Mouse (Mus musculus): Measurements from ENCODE around the gene D11Wsu47e. TPM values are rescaled to one million over a fixed set of nuclear protein-coding genes. Genes with fewer than 3 reads are reported as not detected.

The D11Wsu47e gene
- polyA plus RNA-seq, 1 experiment, result 24.3 TPM

DNA sequence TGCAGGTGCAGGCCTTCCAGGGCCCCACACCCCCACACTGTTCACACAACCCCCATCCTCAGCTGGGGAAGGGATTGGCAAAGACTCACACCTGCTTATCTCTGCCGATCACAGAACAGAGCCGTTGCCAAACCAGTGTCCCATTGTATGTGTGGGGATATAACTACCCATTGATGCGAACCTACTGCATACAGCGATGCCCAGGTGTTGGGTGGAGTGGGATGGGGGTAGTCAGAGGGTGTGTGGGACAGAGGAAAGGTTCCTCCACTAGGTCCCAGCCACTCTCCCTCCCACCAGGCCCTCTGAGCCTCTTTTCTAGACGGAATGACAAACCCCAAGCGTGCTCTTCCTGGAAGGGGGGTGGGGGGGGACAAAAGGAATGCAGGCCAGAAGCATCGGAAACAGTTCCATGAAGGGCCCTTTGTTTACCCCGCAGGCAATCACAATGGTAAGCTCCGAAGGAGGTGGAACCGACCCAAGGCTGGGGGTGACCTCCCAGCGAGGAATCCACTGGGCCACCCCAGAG is 25.6 kb downstream of the D11Wsu47e start, which contains the start of gene Cpsf4l:
Gene Cpsf4l, minus strand, starts transcription at position 287 of the 526 bp plus-strand sequence.
- Histone ChIP-seq H3K27me3 (ENCODE audit: control insufficient read depth, insufficient read depth, low read length, poor library complexity, severe bottlenecking) (no peaks in the 10 kb centered on the region), H3K9ac (ENCODE audit: low read depth, poor library complexity, severe bottlenecking) (peak within 1 kb of the TSS; percentile 75), H3K27ac (ENCODE audit: insufficient read depth, low read length) (peak within 1 kb of the TSS; percentile 97), H3K9me3 (replicated peaks; ENCODE audit: control insufficient read depth, insufficient read depth, low read length, poor library complexity, severe bottlenecking) (no peaks in the 10 kb centered on the region), H3K4me1 (ENCODE audit: control insufficient read depth, insufficient read depth, low read length) (peaks cover 14% of the 10 kb centered on the region), H3K4me3 (ENCODE audit: low read depth, low read length) (peak within 1 kb of the TSS; percentile 87), H3K36me3 (ENCODE audit: control insufficient read depth, insufficient read depth, low read length, poor library complexity, severe bottlenecking) (no peaks in the 10 kb centered on the region)
- peak; percentile 89 for TF ChIP-seq POLR2A (IDR thresholded peaks at IDR 0.05; ENCODE audit: insufficient read depth, low read length)
- no peak for TF ChIP-seq CTCF (IDR thresholded peaks at IDR 0.05; ENCODE audit: low read depth, low read length)
- peak; percentile 96 for TF ChIP-seq EP300 (IDR thresholded peaks at IDR 0.05; ENCODE audit: insufficient read depth, low read depth, low read length)

DNA sequence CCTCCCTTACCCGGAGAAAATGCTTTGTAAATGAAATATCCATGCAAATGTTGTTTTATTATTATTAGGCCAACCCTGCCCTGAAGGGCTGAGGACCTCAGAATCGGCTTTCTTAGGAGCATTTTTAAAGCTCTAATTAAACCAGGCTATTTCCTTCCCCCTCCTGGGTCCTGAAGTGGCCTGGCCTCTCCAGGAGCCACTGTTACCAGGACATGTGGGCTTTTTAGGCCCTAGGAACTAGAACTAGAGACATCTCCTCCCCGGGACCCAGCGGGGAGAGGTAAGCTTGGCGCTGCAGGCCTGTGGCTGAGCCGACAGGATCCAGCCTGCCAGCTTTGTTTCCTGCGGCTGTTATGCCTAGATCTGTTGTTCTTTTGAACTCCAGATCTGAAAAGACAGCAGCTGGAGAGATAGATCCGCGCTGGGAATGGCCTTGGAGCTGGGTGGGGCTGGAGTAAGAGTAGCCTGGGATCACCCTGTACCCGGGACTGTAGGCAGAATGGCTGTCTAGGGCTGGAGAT is 26.1 kb downstream of the D11Wsu47e start:
- Histone ChIP-seq H3K4me1 (ENCODE audit: control insufficient read depth, insufficient read depth, low read length) (peaks cover 16% of the 10 kb centered on the region), H3K9me3 (replicated peaks; ENCODE audit: control insufficient read depth, insufficient read depth, low read length, poor library complexity, severe bottlenecking) (no peaks in the 10 kb centered on the region), H3K9ac (ENCODE audit: low read depth, poor library complexity, severe bottlenecking) (peak overlapping the region; percentile 75), H3K27me3 (ENCODE audit: control insufficient read depth, insufficient read depth, low read length, poor library complexity, severe bottlenecking) (no peaks in the 10 kb centered on the region), H3K36me3 (ENCODE audit: control insufficient read depth, insufficient read depth, low read length, poor library complexity, severe bottlenecking) (no peaks in the 10 kb centered on the region), H3K27ac (ENCODE audit: insufficient read depth, low read length) (peak overlapping the region; percentile 97), H3K4me3 (ENCODE audit: low read depth, low read length) (peak overlapping the region; percentile 66)
- peak; percentile 53 for TF ChIP-seq POLR2A (IDR thresholded peaks at IDR 0.05; ENCODE audit: insufficient read depth, low read length)
- no peak for TF ChIP-seq CTCF (IDR thresholded peaks at IDR 0.05; ENCODE audit: low read depth, low read length)
- peak; percentile 93 for TF ChIP-seq EP300 (IDR thresholded peaks at IDR 0.05; ENCODE audit: insufficient read depth, low read depth, low read length)

DNA sequence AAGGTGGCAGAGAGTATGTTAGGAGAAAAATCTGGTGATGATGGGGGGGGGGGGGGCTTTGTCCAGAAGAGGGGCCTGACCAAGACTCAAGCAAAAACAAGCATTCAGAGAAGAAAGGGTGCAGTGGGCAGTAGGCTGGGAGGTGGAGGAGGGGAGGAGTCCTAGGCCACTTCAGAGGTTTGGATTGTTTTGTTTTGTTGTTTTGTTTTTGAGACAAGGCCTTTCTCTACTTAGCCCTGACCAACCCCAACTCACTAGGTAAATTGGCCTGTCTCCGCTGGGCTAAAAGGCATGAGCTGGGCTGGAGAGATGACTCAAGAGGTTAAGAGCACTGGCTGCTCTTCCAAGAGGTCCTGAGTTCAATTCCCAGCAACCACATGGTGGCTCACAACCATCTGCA is 26.8 kb downstream of the D11Wsu47e start:
- H3K9ac ChIP-seq (ENCODE audit: low read depth, poor library complexity, severe bottlenecking), result peak overlapping the region; percentile 75
- no peaks in the 10 kb centered on the region for H3K9me3 ChIP-seq (replicated peaks; ENCODE audit: control insufficient read depth, insufficient read depth, low read length, poor library complexity, severe bottlenecking)
- no peak for TF ChIP-seq CTCF (IDR thresholded peaks at IDR 0.05; ENCODE audit: low read depth, low read length)
- TF ChIP-seq EP300 (IDR thresholded peaks at IDR 0.05; ENCODE audit: insufficient read depth, low read depth, low read length), result no peak
- TF ChIP-seq POLR2A (IDR thresholded peaks at IDR 0.05; ENCODE audit: insufficient read depth, low read length), result no peak
- peak overlapping the region; percentile 66 for H3K4me3 ChIP-seq (ENCODE audit: low read depth, low read length)
- H3K4me1 ChIP-seq (ENCODE audit: control insufficient read depth, insufficient read depth, low read length), result peaks cover 12% of the 10 kb centered on the region
- peak overlapping the region; percentile 97 for H3K27ac ChIP-seq (ENCODE audit: insufficient read depth, low read length)
- no peaks in the 10 kb centered on the region for H3K36me3 ChIP-seq (ENCODE audit: control insufficient read depth, insufficient read depth, low read length, poor library complexity, severe bottlenecking)
- no peaks in the 10 kb centered on the region for H3K27me3 ChIP-seq (ENCODE audit: control insufficient read depth, insufficient read depth, low read length, poor library complexity, severe bottlenecking)

DNA sequence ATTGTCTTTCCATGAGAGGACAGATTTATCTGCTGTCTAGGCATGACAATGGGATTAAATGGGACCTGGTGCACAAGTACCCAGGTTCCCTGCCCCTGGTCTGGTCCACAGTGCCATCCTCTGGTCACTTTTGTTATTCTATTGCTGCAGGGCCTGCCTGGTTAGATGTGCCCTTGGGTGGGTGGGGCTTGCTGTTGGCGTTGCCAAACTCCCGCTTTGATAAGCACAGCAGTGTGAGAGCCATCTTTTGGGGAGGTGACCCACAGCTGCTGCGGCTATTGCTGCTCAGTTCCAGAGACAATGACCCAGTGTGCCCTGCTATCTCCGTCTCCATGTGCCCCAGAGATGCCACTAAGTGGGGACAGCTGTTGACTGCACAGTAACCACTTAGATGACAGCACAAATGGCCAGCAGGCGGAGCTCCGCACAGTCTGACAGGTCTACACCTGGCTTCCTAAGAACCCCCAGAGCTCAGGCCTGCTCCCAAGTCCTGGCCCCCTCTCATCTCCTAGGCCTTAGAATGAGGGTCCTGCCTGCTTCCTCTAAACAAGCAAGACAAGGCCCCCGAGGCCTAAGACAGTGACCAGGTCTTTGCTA is 31.0 kb downstream of the D11Wsu47e start:
- no peak overlapping the region for H3K27ac ChIP-seq (ENCODE audit: insufficient read depth, low read length)
- no peak overlapping the region for H3K4me3 ChIP-seq (ENCODE audit: low read depth, low read length)
- H3K9me3 ChIP-seq (replicated peaks; ENCODE audit: control insufficient read depth, insufficient read depth, low read length, poor library complexity, severe bottlenecking), result no peaks in the 10 kb centered on the region
- peaks cover 10% of the 10 kb centered on the region for H3K4me1 ChIP-seq (ENCODE audit: control insufficient read depth, insufficient read depth, low read length)
- no peaks in the 10 kb centered on the region for H3K27me3 ChIP-seq (ENCODE audit: control insufficient read depth, insufficient read depth, low read length, poor library complexity, severe bottlenecking)
- H3K9ac ChIP-seq (ENCODE audit: low read depth, poor library complexity, severe bottlenecking), result no peak overlapping the region
- TF ChIP-seq CTCF (IDR thresholded peaks at IDR 0.05; ENCODE audit: low read depth, low read length) (peak; percentile 51), EP300 (IDR thresholded peaks at IDR 0.05; ENCODE audit: insufficient read depth, low read depth, low read length) (no peak)
- H3K36me3 ChIP-seq (ENCODE audit: control insufficient read depth, insufficient read depth, low read length, poor library complexity, severe bottlenecking), result no peaks in the 10 kb centered on the region

DNA sequence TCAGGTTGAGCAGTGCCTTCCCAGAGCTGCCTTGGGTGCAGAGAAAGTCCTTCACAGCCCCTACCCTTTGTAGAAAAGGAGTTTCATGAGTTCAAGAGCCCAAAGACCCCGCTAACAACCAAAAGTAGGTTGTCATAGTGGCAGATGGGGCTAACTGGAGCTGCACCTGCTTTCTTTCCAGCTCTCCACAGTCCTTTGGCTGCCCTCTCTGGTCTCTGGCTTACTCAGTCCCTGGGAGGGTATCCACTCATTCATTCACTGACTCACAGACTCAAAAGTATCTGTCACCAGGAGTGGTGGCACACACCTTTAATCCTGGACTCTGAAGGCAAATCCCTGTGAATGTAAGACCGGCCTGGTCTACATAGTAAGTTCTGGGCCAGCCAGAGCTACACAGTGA is 31.9 kb downstream of the D11Wsu47e start:
- no peak overlapping the region for H3K4me3 ChIP-seq (ENCODE audit: low read depth, low read length)
- H3K27me3 ChIP-seq (ENCODE audit: control insufficient read depth, insufficient read depth, low read length, poor library complexity, severe bottlenecking), result no peaks in the 10 kb centered on the region
- H3K4me1 ChIP-seq (ENCODE audit: control insufficient read depth, insufficient read depth, low read length), result peaks cover 10% of the 10 kb centered on the region
- no peak overlapping the region for H3K9ac ChIP-seq (ENCODE audit: low read depth, poor library complexity, severe bottlenecking)
- no peak for TF ChIP-seq POLR2A (IDR thresholded peaks at IDR 0.05; ENCODE audit: insufficient read depth, low read length)
- no peak for TF ChIP-seq CTCF (IDR thresholded peaks at IDR 0.05; ENCODE audit: low read depth, low read length)
- no peak for TF ChIP-seq EP300 (IDR thresholded peaks at IDR 0.05; ENCODE audit: insufficient read depth, low read depth, low read length)
- no peak overlapping the region for H3K27ac ChIP-seq (ENCODE audit: insufficient read depth, low read length)
- no peaks in the 10 kb centered on the region for H3K36me3 ChIP-seq (ENCODE audit: control insufficient read depth, insufficient read depth, low read length, poor library complexity, severe bottlenecking)
- no peaks in the 10 kb centered on the region for H3K9me3 ChIP-seq (replicated peaks; ENCODE audit: control insufficient read depth, insufficient read depth, low read length, poor library complexity, severe bottlenecking)

DNA sequence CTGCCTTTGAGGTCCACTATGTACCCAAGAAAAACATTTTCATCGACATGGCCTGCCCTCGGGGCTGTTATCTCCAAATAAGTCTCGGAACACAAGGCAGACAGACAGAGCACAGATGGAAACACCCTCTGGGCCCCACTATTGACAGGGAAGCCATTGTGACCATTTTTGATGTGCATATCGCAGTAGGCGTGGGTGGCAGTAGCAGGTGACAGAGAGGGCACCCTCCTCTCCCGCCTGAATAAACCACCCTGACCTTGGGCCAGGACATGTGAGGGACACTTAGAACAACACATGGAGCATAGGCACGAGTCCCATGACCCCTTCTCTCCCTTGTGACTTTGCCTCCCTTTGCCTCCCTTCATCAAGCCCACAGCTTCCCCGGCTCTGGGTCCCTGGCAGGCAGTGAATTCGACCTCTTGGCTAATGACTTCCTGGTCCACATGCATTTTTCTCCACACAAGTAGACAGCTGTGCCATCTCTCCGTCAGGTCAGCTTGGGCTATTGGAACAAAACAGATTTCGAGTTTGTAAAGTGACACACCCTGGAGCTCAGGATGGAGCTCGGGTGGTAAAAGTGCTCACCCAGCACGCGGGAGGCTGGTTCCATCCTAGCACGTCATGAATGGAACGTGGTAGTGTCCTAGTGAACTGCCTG is 33.7 kb downstream of the D11Wsu47e start:
- Histone ChIP-seq H3K36me3 (ENCODE audit: control insufficient read depth, insufficient read depth, low read length, poor library complexity, severe bottlenecking) (no peaks in the 10 kb centered on the region), H3K27ac (ENCODE audit: insufficient read depth, low read length) (no peak overlapping the region), H3K27me3 (ENCODE audit: control insufficient read depth, insufficient read depth, low read length, poor library complexity, severe bottlenecking) (no peaks in the 10 kb centered on the region), H3K4me1 (ENCODE audit: control insufficient read depth, insufficient read depth, low read length) (peaks cover 2% of the 10 kb centered on the region), H3K4me3 (ENCODE audit: low read depth, low read length) (no peak overlapping the region), H3K9ac (ENCODE audit: low read depth, poor library complexity, severe bottlenecking) (no peak overlapping the region), H3K9me3 (replicated peaks; ENCODE audit: control insufficient read depth, insufficient read depth, low read length, poor library complexity, severe bottlenecking) (no peaks in the 10 kb centered on the region)
- TF ChIP-seq EP300 (IDR thresholded peaks at IDR 0.05; ENCODE audit: insufficient read depth, low read depth, low read length) (peak; percentile 79), CTCF (IDR thresholded peaks at IDR 0.05; ENCODE audit: low read depth, low read length) (no peak)
